Mouse (Mus musculus) embryonic facial prominence, embryonic 15.5 days (tissue): ENCODE measurements around the gene Rnaseh1. TPM values are rescaled to one million over a fixed set of nuclear protein-coding genes. Genes with fewer than 3 reads are reported as not detected.
A peak's percentile ranks its signal among the peaks of the same experiment; 100 is the strongest.

Experiments
- ATAC-seq: fragments of 200-750 bp; cut with Nextera tagmentation; 2 replicates; pipeline ENCODE4 v1.8.0; 2017; ENCODE audit warnings: low read depth, moderate TSS enrichment; ENCODE audit not compliant: insufficient number of reproducible peaks, low FRiP score, low TSS enrichment
- H3K27ac ChIP-seq: fragments of 300-500 bp; sonication (generic); replicated peaks from 2 replicates; pipeline ENCODE4 v1.5.1; 2015; ENCODE audit warnings: mild to moderate bottlenecking, inconsistent platforms
- H3K27me3 ChIP-seq: fragments of 300-500 bp; sonication (generic); 2 replicates; pipeline ENCODE4 v1.6.1; 2015; ENCODE audit warnings: inconsistent platforms
- H3K36me3 ChIP-seq: fragments of 300-500 bp; sonication (generic); 2 replicates; pipeline ENCODE4 v1.6.1; 2015; ENCODE audit warnings: mild to moderate bottlenecking, inconsistent platforms
- H3K4me1 ChIP-seq: fragments of 300-500 bp; sonication (generic); 2 replicates; pipeline ENCODE4 v1.6.1; 2015; ENCODE audit warnings: inconsistent platforms
- H3K4me2 ChIP-seq: fragments of 300-500 bp; sonication (generic); replicated peaks from 2 replicates; pipeline ENCODE4 v1.6.1; 2015; ENCODE audit warnings: mild to moderate bottlenecking, inconsistent platforms
- H3K4me3 ChIP-seq: fragments of 300-500 bp; sonication (generic); replicated peaks from 2 replicates; pipeline ENCODE4 v1.5.1; 2015; ENCODE audit warnings: mild to moderate bottlenecking, inconsistent platforms
- H3K9ac ChIP-seq: fragments of 300-500 bp; sonication (generic); 2 replicates; pipeline ENCODE4 v1.6.1; 2015; ENCODE audit warnings: inconsistent platforms
- H3K9me3 ChIP-seq: fragments of 300-500 bp; sonication (generic); replicated peaks from 2 replicates; pipeline ENCODE4 v1.6.1; 2016; ENCODE audit warnings: inconsistent platforms
- WGBS: fragments of 180-500 bp; shearing (Covaris S2); methylation state at CpG from one replicate; pipeline ENCODE4 v1.1.7; 2015; 5-methylcytosine and 5-hydroxymethylcytosine counted together
- polyA plus RNA-seq: library from polyadenylated mRNA; unstranded; fragments of >200 nt; fragmentation: Nextera tagmentation; extraction: Ambion mirVana; gene quantifications from 2 replicates; pipeline ENCODE4 v1.2.1, GENCODE M21; 2015

The Rnaseh1 gene
- polyA plus RNA-seq, 1 experiment from 2014 or later = 32.2 TPM

- WGBS = 91% methylated on average over 7 of the region's 7 CpGs
- Histone ChIP-seq H3K9me3 (no peaks in the 10 kb centered on the region), H3K4me1 (no peaks in the 10 kb centered on the region), H3K4me2 (no peak overlapping the region), H3K27ac (no peak overlapping the region), H3K9ac (no peak overlapping the region), H3K36me3 (peaks cover 43% of the 10 kb centered on the region), H3K4me3 (no peak overlapping the region), H3K27me3 (no peaks in the 10 kb centered on the region)
- ATAC-seq = no peak
These were observed 45.4 kb downstream of the Rnaseh1 start for GRCm38 (mm10) chr12:28694776-28695175.

- no peak overlapping the region for H3K4me3 ChIP-seq
- no peak for ATAC-seq
- no peak overlapping the region for H3K9ac ChIP-seq
- H3K36me3 ChIP-seq = peaks cover 21% of the 10 kb centered on the region
- H3K27ac ChIP-seq = no peak overlapping the region
- no peaks in the 10 kb centered on the region for H3K9me3 ChIP-seq
- no peak overlapping the region for H3K4me2 ChIP-seq
- WGBS = 68% methylated on average over 14 of the region's 14 CpGs
- 0 out of 2 replicates have a peak, but pooled peaks cover 3% of the 10 kb centered on the region for H3K4me1 ChIP-seq
- H3K27me3 ChIP-seq = no peaks in the 10 kb centered on the region
These were observed 48.6 kb downstream of the Rnaseh1 start for GRCm38 (mm10) chr12:28697821-28698595.

GRCm38 (mm10) chr12:28699086-28699485 is 49.7 kb downstream of the Rnaseh1 start:
- no peak overlapping the region for H3K4me2 ChIP-seq
- WGBS = 58% methylated on average over 5 of the region's 5 CpGs
- no peak for ATAC-seq
- peaks cover 27% of the 10 kb centered on the region for H3K36me3 ChIP-seq
- no peak overlapping the region for H3K27ac ChIP-seq
- no peaks in the 10 kb centered on the region for H3K27me3 ChIP-seq
- H3K9me3 ChIP-seq = no peaks in the 10 kb centered on the region
- no peak overlapping the region for H3K4me3 ChIP-seq
- 0 out of 2 replicates have a peak, but pooled peaks cover 3% of the 10 kb centered on the region for H3K4me1 ChIP-seq
- H3K9ac ChIP-seq = no peak overlapping the region

- 8% methylated on average over 6 of the region's 6 CpGs for WGBS
- H3K4me3 ChIP-seq = no peak overlapping the region
- H3K36me3 ChIP-seq = peaks cover 27% of the 10 kb centered on the region
- 0 out of 2 replicates have a peak, but pooled peaks cover 3% of the 10 kb centered on the region for H3K4me1 ChIP-seq
- H3K27ac ChIP-seq = peak overlapping the region; percentile 66; the same call in 1 of the 2 replicates
- no peak overlapping the region for H3K4me2 ChIP-seq
- no peaks in the 10 kb centered on the region for H3K27me3 ChIP-seq
- no peaks in the 10 kb centered on the region for H3K9me3 ChIP-seq
- no peak for ATAC-seq
- H3K9ac ChIP-seq = no peak overlapping the region
These were observed 50.3 kb downstream of the Rnaseh1 start for GRCm38 (mm10) chr12:28699656-28700055.

GRCm38 (mm10) chr12:28700101-28700511 is 50.7 kb downstream of the Rnaseh1 start:
- no peak overlapping the region for H3K9ac ChIP-seq
- 0 out of 2 replicates have a peak, but pooled peaks cover 3% of the 10 kb centered on the region for H3K4me1 ChIP-seq
- ATAC-seq = peak; percentile 32; the same call in 1 of the 2 replicates
- H3K36me3 ChIP-seq = peaks cover 27% of the 10 kb centered on the region
- H3K4me3 ChIP-seq = no peak overlapping the region
- H3K9me3 ChIP-seq = no peaks in the 10 kb centered on the region
- WGBS = 39% methylated on average over 3 of the region's 3 CpGs
- H3K27me3 ChIP-seq = no peaks in the 10 kb centered on the region
- peak overlapping the region; percentile 66 for H3K27ac ChIP-seq
- no peak overlapping the region for H3K4me2 ChIP-seq

GRCm38 (mm10) chr12:28700561-28701025 is 51.2 kb downstream of the Rnaseh1 start:
- no peaks in the 10 kb centered on the region for H3K27me3 ChIP-seq
- 76% methylated on average over 19 of the region's 19 CpGs for WGBS
- no peak overlapping the region for H3K27ac ChIP-seq
- H3K4me3 ChIP-seq = no peak overlapping the region
- H3K9me3 ChIP-seq = no peaks in the 10 kb centered on the region
- no peak overlapping the region for H3K4me2 ChIP-seq
- H3K9ac ChIP-seq = no peak overlapping the region
- H3K36me3 ChIP-seq = peaks cover 22% of the 10 kb centered on the region
- no peak for ATAC-seq
- H3K4me1 ChIP-seq = 0 out of 2 replicates have a peak, but pooled peaks cover 3% of the 10 kb centered on the region

GRCm38 (mm10) chr12:28701302-28701701 is 51.9 kb downstream of the Rnaseh1 start:
- no peaks in the 10 kb centered on the region for H3K27me3 ChIP-seq
- ATAC-seq = no peak
- H3K9ac ChIP-seq = no peak overlapping the region
- WGBS = 81% methylated on average over 11 of the region's 11 CpGs
- H3K9me3 ChIP-seq = no peaks in the 10 kb centered on the region
- H3K27ac ChIP-seq = no peak overlapping the region
- H3K4me3 ChIP-seq = no peak overlapping the region
- H3K36me3 ChIP-seq = peaks cover 15% of the 10 kb centered on the region
- 0 out of 2 replicates have a peak, but pooled peaks cover 3% of the 10 kb centered on the region for H3K4me1 ChIP-seq
- H3K4me2 ChIP-seq = no peak overlapping the region

GRCm38 (mm10) chr12:28704381-28704780 is 55.0 kb downstream of the Rnaseh1 start:
- H3K4me1 ChIP-seq = 0 out of 2 replicates have a peak, but pooled peaks cover 3% of the 10 kb centered on the region
- no peak overlapping the region for H3K9ac ChIP-seq
- WGBS = 15% methylated on average over 12 of the region's 12 CpGs

GRCm38 (mm10) chr12:28705204-28705603 is 55.8 kb downstream of the Rnaseh1 start:
- ATAC-seq = no peak
- Histone ChIP-seq H3K4me2 (no peak overlapping the region), H3K27ac (no peak overlapping the region), H3K27me3 (no peaks in the 10 kb centered on the region), H3K4me3 (no peak overlapping the region), H3K36me3 (peaks cover 20% of the 10 kb centered on the region), H3K4me1 (no peaks in the 10 kb centered on the region), H3K9ac (no peak overlapping the region), H3K9me3 (no peaks in the 10 kb centered on the region)
- 80% methylated on average over 6 of the region's 6 CpGs for WGBS

More at GRCm38 (mm10) chr12:28704381-28704780, 55.0 kb downstream of the Rnaseh1 start:
- H3K36me3 ChIP-seq = peaks cover 11% of the 10 kb centered on the region; the same call in 1 of the 2 replicates
- no peaks in the 10 kb centered on the region for H3K9me3 ChIP-seq
- H3K27me3 ChIP-seq = no peaks in the 10 kb centered on the region
- H3K27ac ChIP-seq = no peak overlapping the region
- no peak for ATAC-seq
- no peak overlapping the region for H3K4me3 ChIP-seq
- no peak overlapping the region for H3K4me2 ChIP-seq

GRCm38 (mm10) chr12:28708154-28708553 is 58.8 kb downstream of the Rnaseh1 start:
- Histone ChIP-seq H3K4me1 (no peaks in the 10 kb centered on the region), H3K27ac (no peak overlapping the region), H3K4me2 (no peak overlapping the region), H3K27me3 (no peaks in the 10 kb centered on the region), H3K4me3 (no peak overlapping the region), H3K36me3 (peaks cover 46% of the 10 kb centered on the region), H3K9me3 (no peaks in the 10 kb centered on the region), H3K9ac (no peak overlapping the region)
- no peak for ATAC-seq
- WGBS = 87% methylated on average over 4 of the region's 4 CpGs
